Mouse (Mus musculus) intestine, postnatal 0 days (tissue): ENCODE data around the gene Lifr. TPM values are rescaled to one million over a fixed set of nuclear protein-coding genes. Genes with fewer than 3 reads are reported as not detected.

Experiments used
- ATAC-seq: fragments of 200-750 bp; cut with Nextera tagmentation; 2 replicates; pipeline ENCODE4 v1.8.0; 2017; ENCODE audit warnings: mild to moderate bottlenecking, moderate TSS enrichment, moderate library complexity
- H3K27ac ChIP-seq: fragments of 300-500 bp; sonication (generic); 2 replicates; pipeline ENCODE4 v1.5.1; 2014; ENCODE audit warnings: mild to moderate bottlenecking, low read depth, low read length, moderate library complexity
- H3K27me3 ChIP-seq: fragments of 300-500 bp; sonication (generic); replicated peaks from 2 replicates; pipeline ENCODE4 v1.6.1; 2014; ENCODE audit warnings: low read length, mixed read lengths; ENCODE audit not compliant: control insufficient read depth, insufficient read depth
- H3K36me3 ChIP-seq: fragments of 300-500 bp; sonication (generic); 2 replicates; pipeline ENCODE4 v1.6.1; 2014; ENCODE audit warnings: mild to moderate bottlenecking, moderate library complexity; ENCODE audit not compliant: control insufficient read depth, insufficient read depth
- H3K4me1 ChIP-seq: fragments of 300-500 bp; sonication (generic); replicated peaks from 2 replicates; pipeline ENCODE4 v1.6.1; 2014; ENCODE audit warnings: antibody characterized with exemption, low read length, mixed read lengths; ENCODE audit not compliant: control insufficient read depth, insufficient read depth
- H3K4me2 ChIP-seq: fragments of 300-500 bp; sonication (generic); replicated peaks from 2 replicates; pipeline ENCODE4 v1.6.1; 2014; ENCODE audit warnings: low read depth, mild to moderate bottlenecking, moderate library complexity
- H3K4me3 ChIP-seq: fragments of 300-500 bp; sonication (generic); 2 replicates; pipeline ENCODE4 v1.5.1; 2014; ENCODE audit warnings: low read depth, low read length
- H3K9ac ChIP-seq: fragments of 300-500 bp; sonication (generic); 2 replicates; pipeline ENCODE4 v1.6.1; 2014; ENCODE audit warnings: mild to moderate bottlenecking, low read depth, low read length
- H3K9me3 ChIP-seq: fragments of 300-500 bp; sonication (generic); 2 replicates; pipeline ENCODE4 v1.6.1; 2016; ENCODE audit warnings: mixed run types; ENCODE audit not compliant: control insufficient read depth
- CTCF ChIP-seq: sonication (generic); IDR thresholded peaks from 2 replicates; pipeline ENCODE4 v1.5.1; 2016; ENCODE audit warnings: low read depth, mild to moderate bottlenecking, control low read depth, antibody characterized with exemption, moderate library complexity
- WGBS: fragments of 180-500 bp; shearing (Covaris S2); extraction: QIAGEN DNeasy Blood & Tissue Kit; methylation state at CpG from one replicate; pipeline ENCODE4 v1.1.7; 2014; 5-methylcytosine and 5-hydroxymethylcytosine counted together
- polyA plus RNA-seq: library from polyadenylated mRNA; unstranded; fragments of >200 nt; fragmentation: Nextera tagmentation; extraction: Ambion mirVana; gene quantifications from 2 replicates; pipeline ENCODE4 v1.2.1, GENCODE M21; 2015

Gene Lifr
- polyA plus RNA-seq, 1 experiment from 2014 or later, result 6.3 TPM

- Histone ChIP-seq H3K27me3 (no peaks in the 10 kb centered on the region), H3K4me2 (no peak overlapping the region), H3K36me3 (no peaks in the 10 kb centered on the region), H3K9ac (no peak overlapping the region), H3K27ac (no peak overlapping the region), H3K4me3 (no peak overlapping the region), H3K4me1 (no peaks in the 10 kb centered on the region), H3K9me3 (no peaks in the 10 kb centered on the region)
- no peak for TF ChIP-seq CTCF
- 20% methylated on average over 5 of the region's 5 CpGs for WGBS
- no peak for ATAC-seq
These were observed 14.8 kb downstream of the Lifr start for GRCm38 (mm10) chr15:7105224-7105623.

GRCm38 (mm10) chr15:7108160-7108559, 17.7 kb downstream of the Lifr start:
- Histone ChIP-seq H3K27me3 (no peaks in the 10 kb centered on the region), H3K4me1 (no peaks in the 10 kb centered on the region), H3K4me2 (no peak overlapping the region), H3K9me3 (no peaks in the 10 kb centered on the region), H3K27ac (no peak overlapping the region), H3K4me3 (no peak overlapping the region), H3K9ac (no peak overlapping the region), H3K36me3 (no peaks in the 10 kb centered on the region)
- no peak for ATAC-seq
- WGBS, result 84% methylated on average over 6 of the region's 6 CpGs
- TF ChIP-seq CTCF, result no peak

GRCm38 (mm10) chr15:7112227-7112907, 22.0 kb downstream of the Lifr start:
- 72% methylated on average over 6 of the region's 6 CpGs for WGBS

GRCm38 (mm10) chr15:7113906-7114305, 23.5 kb downstream of the Lifr start:
- Histone ChIP-seq H3K27me3 (no peaks in the 10 kb centered on the region), H3K9ac (no peak overlapping the region), H3K36me3 (no peaks in the 10 kb centered on the region), H3K27ac (no peak overlapping the region), H3K9me3 (no peaks in the 10 kb centered on the region), H3K4me3 (no peak overlapping the region), H3K4me1 (no peaks in the 10 kb centered on the region), H3K4me2 (no peak overlapping the region)
- ATAC-seq, result no peak
- 71% methylated on average over 3 of the region's 3 CpGs for WGBS
- TF ChIP-seq CTCF, result no peak

More at GRCm38 (mm10) chr15:7112227-7112907, 22.0 kb downstream of the Lifr start:
- Histone ChIP-seq H3K9ac (no peak overlapping the region), H3K4me3 (no peak overlapping the region), H3K27ac (no peak overlapping the region), H3K4me2 (no peak overlapping the region), H3K9me3 (no peaks in the 10 kb centered on the region), H3K36me3 (no peaks in the 10 kb centered on the region), H3K27me3 (no peaks in the 10 kb centered on the region), H3K4me1 (no peaks in the 10 kb centered on the region)
- no peak for TF ChIP-seq CTCF
- no peak for ATAC-seq

GRCm38 (mm10) chr15:7115326-7116003, 25.1 kb downstream of the Lifr start:
- Histone ChIP-seq H3K36me3 (no peaks in the 10 kb centered on the region), H3K27me3 (no peaks in the 10 kb centered on the region), H3K4me1 (no peaks in the 10 kb centered on the region), H3K9me3 (no peaks in the 10 kb centered on the region), H3K4me3 (no peak overlapping the region), H3K9ac (no peak overlapping the region), H3K27ac (no peak overlapping the region), H3K4me2 (no peak overlapping the region)
- WGBS, result 74% methylated on average over 7 of the region's 7 CpGs
- no peak for ATAC-seq
- no peak for TF ChIP-seq CTCF

- no peak for TF ChIP-seq CTCF
- Histone ChIP-seq H3K27me3 (no peaks in the 10 kb centered on the region), H3K4me3 (no peak overlapping the region), H3K4me2 (no peak overlapping the region), H3K27ac (no peak overlapping the region), H3K4me1 (no peaks in the 10 kb centered on the region), H3K9ac (no peak overlapping the region), H3K36me3 (no peaks in the 10 kb centered on the region), H3K9me3 (no peaks in the 10 kb centered on the region)
- WGBS, result 81% methylated on average over 1 of the region's 1 CpGs
- ATAC-seq, result no peak
These were observed 25.8 kb downstream of the Lifr start for GRCm38 (mm10) chr15:7116216-7116615.
